Comparison of ENCODE assay signal across 9 mouse cellular contexts in the genomic region with DNA sequence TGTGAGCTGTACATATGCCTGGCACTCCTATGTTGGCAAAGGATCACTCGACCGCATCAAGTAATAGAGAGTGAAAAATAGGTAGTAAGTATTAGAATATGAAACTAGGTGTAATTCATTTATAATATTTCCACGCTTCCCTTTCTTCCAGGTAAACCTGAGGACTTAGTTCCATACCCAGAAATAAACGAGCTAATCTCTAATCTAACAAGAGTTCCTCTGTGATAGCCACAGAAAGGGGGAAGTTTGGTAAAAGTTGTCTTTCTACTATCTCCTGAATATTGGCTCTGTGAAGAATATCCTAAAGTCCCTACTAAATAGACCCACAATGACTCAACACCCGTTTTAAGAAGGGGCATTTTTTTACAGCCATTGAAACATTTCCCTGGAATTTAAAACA. TPM values are rescaled to one million over a fixed set of nuclear protein-coding genes. Genes with fewer than 3 reads are reported as not detected.
DNase-seq lines count a peak whose midpoint lies in the region; ATAC-seq and TF ChIP-seq lines count a peak whose summit lies in the region.
"Had no signal": no experiment of that assay in that cellular context is flagged by ENCODE, and none has a peak within 500 bp of the region (broad histone marks: within the 10 kb centered on the region; RNA-seq: fewer than 3 reads in every experiment).

No protein-coding gene starts in this region.

- H3K27me3 ChIP-seq in kidney, postnatal 0 days (ENCODE audit: insufficient read depth, low read length) = no peaks in the 10 kb centered on the region
- H3K27me3 ChIP-seq in hindbrain, embryonic 16.5 days (replicated peaks; ENCODE audit: control insufficient read depth, insufficient read depth, low read length) = no peaks in the 10 kb centered on the region
- no peaks in the 10 kb centered on the region for H3K27me3 ChIP-seq in midbrain, embryonic 15.5 days (replicated peaks)

- no peak for ATAC-seq in kidney, postnatal 0 days (replicated peaks; ENCODE audit: low FRiP score, low read depth)
- no peak for ATAC-seq in hindbrain, embryonic 16.5 days
- no peak for ATAC-seq in midbrain, embryonic 15.5 days (replicated peaks)

- H3K4me3 ChIP-seq in kidney, postnatal 0 days (replicated peaks; ENCODE audit: low read depth, low read length) = peak overlapping the region; percentile 97
- peak overlapping the region; percentile 96 for H3K4me3 ChIP-seq in brown adipose tissue, adult 24 weeks (ENCODE audit: insufficient read depth, low read depth, low read length)
- peak overlapping the region; percentile 76 for H3K4me3 ChIP-seq in hindbrain, embryonic 16.5 days (ENCODE audit: low read length)
- peak overlapping the region; percentile 99 for H3K4me3 ChIP-seq in midbrain, embryonic 15.5 days

- H3K9ac ChIP-seq in kidney, postnatal 0 days (ENCODE audit: low read depth, low read length) = peak overlapping the region; percentile 94; the same call in 1 of the 2 replicates
- H3K9ac ChIP-seq in hindbrain, embryonic 16.5 days (ENCODE audit: low read depth, low read length) = peak overlapping the region; percentile 88
- H3K9ac ChIP-seq in midbrain, embryonic 15.5 days = peak overlapping the region; percentile 85; the same call in 1 of the 2 replicates

- no peaks in the 10 kb centered on the region for H3K9me3 ChIP-seq in kidney, postnatal 0 days (replicated peaks; ENCODE audit: low read length)
- no peaks in the 10 kb centered on the region for H3K9me3 ChIP-seq in hindbrain, embryonic 16.5 days (ENCODE audit: control insufficient read depth, low read length)
- no peaks in the 10 kb centered on the region for H3K9me3 ChIP-seq in midbrain, embryonic 15.5 days

- no peaks in the 10 kb centered on the region for H3K36me3 ChIP-seq in kidney, postnatal 0 days (ENCODE audit: insufficient read depth, low read length)
- no peaks in the 10 kb centered on the region for H3K36me3 ChIP-seq in hindbrain, embryonic 16.5 days (ENCODE audit: control insufficient read depth, insufficient read depth, low read length)
- H3K36me3 ChIP-seq in midbrain, embryonic 15.5 days (replicated peaks) = no peaks in the 10 kb centered on the region

- no peak for DNase-seq in kidney, postnatal 0 days (ENCODE audit: low spot score)
- DNase-seq in kidney, postnatal 4 days = no peak
- no peak for DNase-seq in right cerebral cortex, postnatal 10 days (ENCODE audit: low spot score in 2 of 2)
- no peak for DNase-seq in layer of hippocampus, postnatal 36 days
- no peak for DNase-seq in left cerebral cortex, adult 8-10 months (ENCODE audit: low spot score in 2 of 2)

- WGBS in kidney, postnatal 0 days = 56% methylated on average over 5 of the region's 5 CpGs
- whole genome bisulfite sequencing in hindbrain, embryonic 16.5 days = 63% methylated on average over 5 of the region's 5 CpGs
- 59% methylated on average over 5 of the region's 5 CpGs for WGBS in midbrain, embryonic 15.5 days

- TF ChIP-seq CTCF in kidney, postnatal 0 days (IDR thresholded peaks at IDR 0.05; ENCODE audit: low read depth) = no peak

- peak overlapping the region; percentile 64 for H3K4me2 ChIP-seq in kidney, postnatal 0 days (ENCODE audit: low read length)
- peak overlapping the region; percentile 75 for H3K4me2 ChIP-seq in hindbrain, embryonic 16.5 days (ENCODE audit: low read length)
- H3K4me2 ChIP-seq in midbrain, embryonic 15.5 days = peak overlapping the region; percentile 70

- peaks cover 13% of the 10 kb centered on the region for H3K4me1 ChIP-seq in kidney, postnatal 0 days (replicated peaks; ENCODE audit: insufficient read depth, low read length)
- no peaks in the 10 kb centered on the region for H3K4me1 ChIP-seq in brown adipose tissue, adult 24 weeks (ENCODE audit: control insufficient read depth, insufficient read depth, insufficient read length, low read length)
- H3K4me1 ChIP-seq in hindbrain, embryonic 16.5 days (ENCODE audit: control insufficient read depth, insufficient read depth, low read depth, low read length) = peaks cover 16% of the 10 kb centered on the region
- H3K4me1 ChIP-seq in midbrain, embryonic 15.5 days = peaks cover 38% of the 10 kb centered on the region

- H3K27ac ChIP-seq in kidney, postnatal 0 days = peak overlapping the region; percentile 97; the same call in 1 of the 2 replicates
- H3K27ac ChIP-seq in brown adipose tissue, adult 24 weeks (replicated peaks; ENCODE audit: low read depth, low read length) = 0 out of 2 replicates have a peak overlapping the region, but pooled peaks have one; percentile 26
- H3K27ac ChIP-seq in hindbrain, embryonic 16.5 days (ENCODE audit: low read depth, low read length) = peak overlapping the region; percentile 90
- peak overlapping the region; percentile 95; the same call in 1 of the 2 replicates for H3K27ac ChIP-seq in midbrain, embryonic 15.5 days

RNA-seq across cellular contexts. Expression of a gene that starts 0.7 kb away (rescaled TPM):
- 134 and 147 TPM in 2 replicates for polyA plus RNA-seq in kidney, postnatal 0 days (2015; fragmentation: Nextera tagmentation; extraction: Ambion mirVana)
- polyA plus RNA-seq in brown adipose tissue, adult 24 weeks (2012; ENCODE audit: insufficient read depth, insufficient read length, missing spikeins) = 20.7 and 24.7 TPM in 2 replicates
- polyA plus RNA-seq in hindbrain, embryonic 16.5 days (2015; fragmentation: Nextera tagmentation; extraction: Ambion mirVana) = 116 and 126 TPM in 2 replicates
- 111 and 114 TPM in 2 replicates for polyA plus RNA-seq in midbrain, embryonic 15.5 days (2015; fragmentation: Nextera tagmentation; extraction: Ambion mirVana)
- total RNA-seq in layer of hippocampus, postnatal 36 days (2021) = 10 to 100 TPM; 32.4 to 32.9 TPM
- 10 to 100 TPM; 25.0 to 28.1 (median 25.9) TPM for total RNA-seq in left cerebral cortex, adult 8-10 months (2022)

RNA-seq across cellular contexts. Expression of a gene that starts 8.0 kb away (rescaled TPM):
- not detected in 2 replicates for polyA plus RNA-seq in kidney, postnatal 0 days (2015; fragmentation: Nextera tagmentation; extraction: Ambion mirVana)
- polyA plus RNA-seq in brown adipose tissue, adult 24 weeks (2012; ENCODE audit: insufficient read depth, insufficient read length, missing spikeins) = not detected in 2 replicates
- polyA plus RNA-seq in hindbrain, embryonic 16.5 days (2015; fragmentation: Nextera tagmentation; extraction: Ambion mirVana) = 8.4 and 10.6 TPM in 2 replicates
- 5.2 and 5.7 TPM in 2 replicates for polyA plus RNA-seq in midbrain, embryonic 15.5 days (2015; fragmentation: Nextera tagmentation; extraction: Ambion mirVana)
- total RNA-seq in layer of hippocampus, postnatal 36 days (2021) = 10 to 100 TPM; 15.6 to 15.9 TPM
- 10 to 100 TPM; 15.0 to 20.1 (median 18.2) TPM for total RNA-seq in left cerebral cortex, adult 8-10 months (2022)
- polyA plus RNA-seq: gonadal fat pad, adult 2 months had no signal

RNA-seq across cellular contexts. Expression of a gene that starts 39.5 kb away (rescaled TPM):
- 4.2 and 5.4 TPM in 2 replicates for polyA plus RNA-seq in kidney, postnatal 0 days (2015; fragmentation: Nextera tagmentation; extraction: Ambion mirVana)
- 5.8 and 10.1 TPM in 2 replicates for polyA plus RNA-seq in brown adipose tissue, adult 24 weeks (2012; ENCODE audit: insufficient read depth, insufficient read length, missing spikeins)
- polyA plus RNA-seq in hindbrain, embryonic 16.5 days (2015; fragmentation: Nextera tagmentation; extraction: Ambion mirVana) = 9.8 and 13.3 TPM in 2 replicates
- polyA plus RNA-seq in midbrain, embryonic 15.5 days (2015; fragmentation: Nextera tagmentation; extraction: Ambion mirVana) = 14.4 and 14.7 TPM in 2 replicates
- total RNA-seq in layer of hippocampus, postnatal 36 days (2021) = 10 to 100 TPM; 65.0 to 69.0 TPM
- total RNA-seq in left cerebral cortex, adult 8-10 months (2022) = 10 to 100 TPM; 68.5 to 81.5 (median 72.9) TPM

RNA-seq across cellular contexts. Expression of a gene that starts 54.1 kb away (rescaled TPM):
- 1.0 and 1.2 TPM in 2 replicates for polyA plus RNA-seq in kidney, postnatal 0 days (2015; fragmentation: Nextera tagmentation; extraction: Ambion mirVana)
- not detected in 2 replicates for polyA plus RNA-seq in brown adipose tissue, adult 24 weeks (2012; ENCODE audit: insufficient read depth, insufficient read length, missing spikeins)
- 0.22 and 0.28 TPM in 2 replicates for polyA plus RNA-seq in hindbrain, embryonic 16.5 days (2015; fragmentation: Nextera tagmentation; extraction: Ambion mirVana)
- polyA plus RNA-seq in midbrain, embryonic 15.5 days (2015; fragmentation: Nextera tagmentation; extraction: Ambion mirVana) = 0.28 and 0.38 TPM in 2 replicates
- not detected for total RNA-seq in layer of hippocampus, postnatal 36 days (2021)
- total RNA-seq in left cerebral cortex, adult 8-10 months (2022) = under 1 TPM in 2 of 4 experiments, not detected in 2; 0.21 to 0.46 TPM

RNA-seq across cellular contexts. Expression of a gene that starts 54.3 kb away (rescaled TPM):
- 3.1 and 3.4 TPM in 2 replicates for polyA plus RNA-seq in kidney, postnatal 0 days (2015; fragmentation: Nextera tagmentation; extraction: Ambion mirVana)
- polyA plus RNA-seq in brown adipose tissue, adult 24 weeks (2012; ENCODE audit: insufficient read depth, insufficient read length, missing spikeins) = 3.5 and 4.8 TPM in 2 replicates
- 2.7 and 3.9 TPM in 2 replicates for polyA plus RNA-seq in hindbrain, embryonic 16.5 days (2015; fragmentation: Nextera tagmentation; extraction: Ambion mirVana)
- polyA plus RNA-seq in midbrain, embryonic 15.5 days (2015; fragmentation: Nextera tagmentation; extraction: Ambion mirVana) = 4.1 and 4.6 TPM in 2 replicates
- 10 to 100 TPM; 16.4 to 16.5 TPM for total RNA-seq in layer of hippocampus, postnatal 36 days (2021)
- 10 to 100 TPM; 17.8 to 19.6 (median 18.2) TPM for total RNA-seq in left cerebral cortex, adult 8-10 months (2022)

Comparison
In these comparisons a context has a peak if more than half of its experiments do, and no peak if none do; other contexts are left out.
1. H3K27ac ChIP-seq: peak in every context shown above with its lines; median percentile 97 in kidney, postnatal 0 days; 95 in midbrain, embryonic 15.5 days; 90 in hindbrain, embryonic 16.5 days; 26 in brown adipose tissue, adult 24 weeks.